Mouse (Mus musculus) ES-E14 (cell line): ENCODE results near the gene Gm36028. TPM values are rescaled to one million over a fixed set of nuclear protein-coding genes. Genes with fewer than 3 reads are reported as not detected.

Source experiments
- DNase-seq: peaks from one replicate; pipeline ENCODE4 v3.0.0-alpha.2; 2013; ENCODE audit warnings: low read depth, low spot score
- H3K27ac ChIP-seq: 2 replicates; pipeline ENCODE4 v1.5.1; 2012; ENCODE audit warnings: low read depth, mild to moderate bottlenecking, low read length, moderate library complexity, mixed read lengths; ENCODE audit not compliant: poor library complexity, insufficient read depth, severe bottlenecking
- H3K36me3 ChIP-seq: 2 replicates; pipeline ENCODE4 v1.6.1; 2012; ENCODE audit warnings: mild to moderate bottlenecking, low read length, moderate library complexity, mixed read lengths; ENCODE audit not compliant: control insufficient read depth, poor library complexity, insufficient read depth, severe bottlenecking
- H3K4me1 ChIP-seq, 2 experiments: fragments of 150-350 bp in 1 of 2; sonication (generic) in 1 of 2; 2 replicates each; pipeline ENCODE4 v1.6.1; 2012; ENCODE audit warnings: low read length in 2 of 2, mild to moderate bottlenecking in 1 of 2, mixed read lengths in 1 of 2; ENCODE audit not compliant: control insufficient read depth in 2 of 2, insufficient read depth in 2 of 2, poor library complexity in 1 of 2
- H3K4me3 ChIP-seq, 2 experiments: fragments of 150-350 bp in 1 of 2; sonication (generic) in 1 of 2; 2 replicates each; pipeline ENCODE4 v1.5.1; 2012; ENCODE audit warnings: low read length in 2 of 2, low read depth in 1 of 2, mild to moderate bottlenecking in 1 of 2, mixed read lengths in 1 of 2; ENCODE audit not compliant: insufficient read depth in 1 of 2, poor library complexity in 1 of 2, severe bottlenecking in 1 of 2
- H3K9ac ChIP-seq: 2 replicates; pipeline ENCODE4 v1.6.1; 2012; ENCODE audit warnings: low read depth, mild to moderate bottlenecking, low read length, mixed read lengths; ENCODE audit not compliant: poor library complexity, insufficient read depth, severe bottlenecking
- H3K9me3 ChIP-seq: fragments of 150-350 bp; sonication (generic); 2 replicates; pipeline ENCODE4 v1.6.1; 2012; ENCODE audit warnings: low read depth, mild to moderate bottlenecking, low read length; ENCODE audit not compliant: control insufficient read depth, insufficient read depth
- CHD2 ChIP-seq: IDR thresholded peaks from 2 replicates; pipeline ENCODE4 v1.6.1; 2014; ENCODE audit warnings: mild to moderate bottlenecking, low read depth, low read length, inconsistent platforms
- HCFC1 ChIP-seq: IDR thresholded peaks from 2 replicates; pipeline ENCODE4 v1.6.1; 2012; ENCODE audit warnings: low read length, inconsistent platforms, borderline replicate concordance; ENCODE audit not compliant: insufficient read depth
- MAFK ChIP-seq: IDR thresholded peaks from 2 replicates; pipeline ENCODE4 v1.6.1; 2014; ENCODE audit warnings: mild to moderate bottlenecking, low read depth, low read length, inconsistent platforms; ENCODE audit not compliant: insufficient read depth
- ZC3H11A ChIP-seq: IDR thresholded peaks from 2 replicates; pipeline ENCODE4 v1.6.1; 2012; ENCODE audit warnings: low read depth, mild to moderate bottlenecking, inconsistent platforms, low read length, borderline replicate concordance
- ZNF384 ChIP-seq: IDR thresholded peaks from 2 replicates; pipeline ENCODE4 v1.6.1; 2012; ENCODE audit warnings: low read depth, low read length, inconsistent platforms
- in situ Hi-C, 2 experiments: fragments of 600-800 bp; cut with MboI; formaldehyde crosslinking; loops; one replicate each; pipeline ENCODE4 v1.15.1; 2025; ENCODE audit warnings: low sequenced_read_pairs in 2 of 2, inconsistent platforms in 1 of 2; ENCODE audit not compliant: unreplicated experiment in 2 of 2
- total RNA-seq: library from RNA; depleted of rRNA; stranded (reverse); fragments of 300-350 nt; gene quantifications from 2 replicates; pipeline ENCODE4 v1.2.3, GENCODE M21; 2012

The Gm36028 gene
- total RNA-seq, 1 experiment = not detected

DNA sequence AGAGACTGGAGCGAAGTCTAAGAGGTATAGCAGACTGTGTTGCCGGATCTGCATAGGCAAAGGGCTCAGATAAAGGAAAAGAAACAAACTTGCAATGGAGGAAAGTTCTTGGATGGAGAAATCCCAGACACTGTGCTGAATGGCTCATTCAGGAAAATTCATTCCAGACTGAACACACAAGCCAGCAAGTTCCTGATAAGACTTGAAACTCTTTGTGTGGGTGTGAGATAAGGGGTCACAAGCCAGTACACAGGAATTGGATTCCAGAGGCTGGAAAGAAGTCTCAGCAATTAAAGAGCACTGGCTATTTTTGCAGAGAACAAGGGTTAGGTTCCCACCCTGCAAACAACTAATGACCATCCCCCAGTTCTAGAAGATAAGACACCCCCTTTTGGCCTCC is 33.0 kb upstream of the Gm36028 start:
- H3K4me3 ChIP-seq = no peak overlapping the region
- DNase-seq = no peak
- no peak for TF ChIP-seq MAFK
- H3K9me3 ChIP-seq = no peaks in the 10 kb centered on the region
- in situ Hi-C loops = no loop called here
- H3K27ac ChIP-seq = no peak overlapping the region
- no peak overlapping the region for H3K9ac ChIP-seq
- no peaks in the 10 kb centered on the region for H3K36me3 ChIP-seq
- H3K4me1 ChIP-seq = no peaks in the 10 kb centered on the region

DNA sequence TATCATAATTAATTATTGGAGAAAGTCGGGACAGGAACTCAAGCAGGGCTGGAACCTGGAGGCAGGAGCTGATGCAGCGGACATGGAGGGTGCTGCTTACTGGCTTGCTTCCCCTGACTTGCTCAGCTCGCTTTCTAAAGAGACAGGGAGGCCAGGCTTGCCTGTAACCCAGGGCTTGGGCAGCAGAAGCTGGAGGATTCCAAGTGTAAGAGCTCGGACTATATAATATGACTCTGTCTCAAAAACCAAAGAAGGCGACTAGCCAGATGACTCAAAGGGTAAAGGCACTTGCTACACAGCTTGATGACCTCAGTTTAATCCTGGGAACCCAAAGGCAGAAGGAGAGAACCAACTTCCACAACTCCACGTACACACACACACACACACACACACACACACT is 32.4 kb upstream of the Gm36028 start:
- Histone ChIP-seq H3K4me3 (no peak overlapping the region), H3K27ac (no peak overlapping the region), H3K9ac (no peak overlapping the region), H3K4me1 (no peaks in the 10 kb centered on the region), H3K36me3 (no peaks in the 10 kb centered on the region), H3K9me3 (no peaks in the 10 kb centered on the region)
- in situ Hi-C loops = no loop called here
- TF ChIP-seq MAFK (no peak), ZNF384 (no peak), CHD2 (no peak), ZC3H11A (no peak), HCFC1 (no peak)
- no peak for DNase-seq

- no peak overlapping the region for H3K27ac ChIP-seq
- in situ Hi-C loops = no loop called here
- TF ChIP-seq ZC3H11A (no peak), ZNF384 (no peak), MAFK (no peak), CHD2 (no peak), HCFC1 (no peak)
- no peak overlapping the region for H3K4me3 ChIP-seq
- H3K9me3 ChIP-seq = no peaks in the 10 kb centered on the region
- H3K36me3 ChIP-seq = no peaks in the 10 kb centered on the region
- no peaks in the 10 kb centered on the region for H3K4me1 ChIP-seq
- DNase-seq = no peak
- H3K9ac ChIP-seq = no peak overlapping the region
Observed at GRCm38 (mm10) chr16:37892667-37893066, 31.7 kb upstream of the Gm36028 start.

DNA sequence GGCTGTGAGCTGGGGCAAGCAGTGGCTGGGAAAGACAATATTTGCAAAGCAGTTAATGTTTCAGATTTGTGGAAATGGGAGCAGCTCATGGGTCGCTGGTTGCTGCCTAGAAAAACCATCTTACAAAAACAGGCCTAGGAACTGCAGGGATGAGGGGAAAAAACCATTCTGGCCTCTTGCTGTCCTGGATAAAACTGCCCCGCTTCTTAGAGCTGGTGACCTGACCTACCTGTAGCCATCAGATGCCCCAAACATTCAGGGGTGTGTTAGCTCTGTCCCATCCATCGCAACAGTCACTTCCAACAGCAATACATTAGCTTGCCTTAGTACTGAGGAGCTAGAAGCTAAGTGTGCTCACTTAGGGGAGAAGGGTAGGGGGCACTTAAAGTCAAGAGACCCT is 28.0 kb upstream of the Gm36028 start:
- Histone ChIP-seq H3K9me3 (no peaks in the 10 kb centered on the region), H3K27ac (no peak overlapping the region), H3K9ac (no peak overlapping the region), H3K4me1 (no peaks in the 10 kb centered on the region), H3K4me3 (no peak overlapping the region), H3K36me3 (no peaks in the 10 kb centered on the region)
- in situ Hi-C loops = no loop called here
- TF ChIP-seq HCFC1 (no peak), MAFK (no peak), ZNF384 (no peak), CHD2 (no peak), ZC3H11A (no peak)
- DNase-seq = no peak

- Histone ChIP-seq H3K9me3 (no peaks in the 10 kb centered on the region), H3K9ac (no peak overlapping the region), H3K36me3 (peaks cover 21% of the 10 kb centered on the region), H3K27ac (no peak overlapping the region), H3K4me1 (no peaks in the 10 kb centered on the region), H3K4me3 (no peak overlapping the region)
- DNase-seq = no peak
- in situ Hi-C loops = no loop called here
- TF ChIP-seq CHD2 = no peak
- TF ChIP-seq ZNF384 = no peak
- no peak for TF ChIP-seq MAFK
Observed at GRCm38 (mm10) chr16:37881168-37881567, 20.2 kb upstream of the Gm36028 start.
